ENCODE assay signal across 14 mouse cellular contexts in the genomic region with DNA sequence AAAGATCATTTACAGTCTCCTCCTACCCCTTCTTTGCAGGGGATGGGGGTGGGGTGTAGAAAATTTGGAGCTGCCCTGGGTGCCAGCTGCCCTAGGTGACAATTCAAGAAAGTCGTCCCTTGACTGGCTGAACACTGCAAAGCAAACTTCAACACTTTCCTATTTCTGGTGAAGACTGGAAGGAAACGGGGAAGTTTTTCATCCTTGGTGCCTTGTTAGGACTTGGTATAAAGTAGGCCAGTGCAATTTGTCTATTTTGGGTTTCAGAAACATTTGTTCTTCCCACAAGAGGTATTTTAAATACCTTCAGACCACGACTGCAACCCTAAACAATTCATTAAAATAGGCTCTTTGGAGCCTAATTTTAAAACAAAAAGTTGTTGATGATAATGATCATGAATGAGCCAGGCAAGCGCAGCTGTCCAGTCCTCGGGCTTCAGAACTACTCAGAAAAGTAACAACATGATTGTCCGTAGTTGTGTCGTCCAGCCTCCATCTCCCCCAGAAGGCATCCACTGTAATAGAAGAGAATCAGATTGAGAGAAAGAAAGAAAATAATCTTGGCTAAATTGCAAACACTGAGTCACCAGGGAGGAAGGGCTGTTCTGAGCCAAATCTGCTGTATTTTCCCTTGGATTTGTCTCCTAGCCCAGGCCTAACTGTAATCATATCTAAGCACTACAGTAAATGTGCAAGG.
A peak's percentile ranks its signal among the peaks of the same experiment; 100 is the strongest.
DNase-seq lines count a peak whose midpoint lies in the region; ATAC-seq lines count a peak whose summit lies in the region.
"Had no signal": no experiment of that assay in that cellular context is flagged by ENCODE, and none has a peak within 500 bp of the region (broad histone marks: within the 10 kb centered on the region; RNA-seq: fewer than 3 reads in every experiment).

No protein-coding gene starts in this region.

- WGBS in forebrain, embryonic 12.5 days: 67% methylated on average over 7 of the region's 7 CpGs

- H3K36me3 ChIP-seq in forebrain, embryonic 12.5 days (replicated peaks): no peaks in the 10 kb centered on the region
- H3K36me3 ChIP-seq: midbrain, embryonic 13.5 days; neural tube, embryonic 15.5 days had no signal

- peak; percentile 39 for DNase-seq in heart, adult 11 months
- DNase-seq in heart, postnatal 14 days: no peak
- peak; percentile 23 for DNase-seq in right cerebral cortex, postnatal 25 days
- DNase-seq in right cerebral cortex, postnatal 14 days: no peak
- DNase-seq in hindlimb bud, embryonic 11.5 days (ENCODE audit: extremely low spot score, low read depth, low spot score): peak; percentile 24
- DNase-seq in telencephalon, adult 2 months (ENCODE audit: low read depth, low spot score): peak; percentile 67
- DNase-seq in thymus, postnatal 4 days: no peak
- DNase-seq: adrenal gland, adult 2 months; kidney, postnatal 25 days had no signal

- H3K9ac ChIP-seq in forebrain, embryonic 12.5 days: no peak overlapping the region
- H3K9ac ChIP-seq: midbrain, embryonic 13.5 days; neural tube, embryonic 15.5 days had no signal

- H3K9me3 ChIP-seq in forebrain, embryonic 12.5 days: no peaks in the 10 kb centered on the region
- H3K9me3 ChIP-seq: midbrain, embryonic 13.5 days; neural tube, embryonic 15.5 days had no signal

- intact Hi-C loops in heart, postnatal 14 days (cut with DNase I): no loop called here

- peaks cover 7% of the 10 kb centered on the region; the same call in 1 of the 2 replicates for H3K4me1 ChIP-seq in forebrain, embryonic 12.5 days
- H3K4me1 ChIP-seq: neural tube, embryonic 15.5 days had no signal

- ATAC-seq in forebrain, embryonic 12.5 days (ENCODE audit: low FRiP score): no peak
- ATAC-seq: midbrain, embryonic 13.5 days; Patski had no signal

- no peak overlapping the region for H3K27ac ChIP-seq in forebrain, embryonic 12.5 days
- H3K27ac ChIP-seq: midbrain, embryonic 13.5 days; neural tube, embryonic 15.5 days had no signal

- no peak overlapping the region for H3K4me3 ChIP-seq in forebrain, embryonic 12.5 days (replicated peaks)
- H3K4me3 ChIP-seq: midbrain, embryonic 13.5 days; neural tube, embryonic 15.5 days had no signal

- H3K27me3 ChIP-seq in forebrain, embryonic 12.5 days: no peaks in the 10 kb centered on the region
- H3K27me3 ChIP-seq: midbrain, embryonic 13.5 days; neural tube, embryonic 15.5 days had no signal

- no peak overlapping the region for H3K4me2 ChIP-seq in forebrain, embryonic 12.5 days
- H3K4me2 ChIP-seq: liver, embryonic 11.5 days; midbrain, embryonic 13.5 days; neural tube, embryonic 15.5 days had no signal

Comparison
In these comparisons a context has a peak if more than half of its experiments do, and no peak if none do; other contexts are left out.
1. DNase-seq: peak in heart, adult 11 months (single experiment), right cerebral cortex, postnatal 25 days (single experiment), hindlimb bud, embryonic 11.5 days (single experiment) and telencephalon, adult 2 months (single experiment); none in heart, postnatal 14 days (0 of 2), right cerebral cortex, postnatal 14 days (single experiment) and thymus, postnatal 4 days (single experiment).